Mouse (Mus musculus) erythroblast, adult 5-6 weeks (primary cell): ENCODE data around the gene Mgat4a. TPM values are rescaled to one million over a fixed set of nuclear protein-coding genes. Genes with fewer than 3 reads are reported as not detected.

Experiments
- ATAC-seq: replicated peaks from 2 replicates; pipeline ENCODE4 v1.8.0; 2016; ENCODE audit warnings: moderate number of reproducible peaks, mild to moderate bottlenecking, moderate TSS enrichment, inconsistent platforms; ENCODE audit not compliant: poor library complexity, low FRiP score, severe bottlenecking
- total RNA-seq, 2 experiments: library from RNA; stranded (forward) in 1 of 2; stranded (reverse) in 1 of 2; fragments of 150-400 nt in 1 of 2; fragments of 200-764, 138-1000 nt in 1 of 2; gene quantifications; 2 replicates each; pipeline versions ENCODE4 v1.2.3 to v1.2.4; 2015 to 2017; ENCODE audit warnings: low replicate concordance in 2 of 2

Mgat4a gene
- total RNA-seq, 2 experiments from 2014 or later, result 2.5 to 6.0 TPM

GRCm38 (mm10) chr1:37409647-37410046 lies 131.2 kb downstream of the Mgat4a start:
- ATAC-seq, result no peak

GRCm38 (mm10) chr1:37408678-37409077 lies 132.1 kb downstream of the Mgat4a start:
- ATAC-seq, result no peak

GRCm38 (mm10) chr1:37408059-37408458 lies 132.8 kb downstream of the Mgat4a start:
- no peak for ATAC-seq

GRCm38 (mm10) chr1:37407228-37407627 lies 133.6 kb downstream of the Mgat4a start:
- no peak for ATAC-seq

GRCm38 (mm10) chr1:37405137-37405536 lies 135.7 kb downstream of the Mgat4a start:
- ATAC-seq, result no peak

- no peak for ATAC-seq
Measured at GRCm38 (mm10) chr1:37401687-37402086, 139.1 kb downstream of the Mgat4a start.

GRCm38 (mm10) chr1:37399734-37400133 lies 141.1 kb downstream of the Mgat4a start:
- ATAC-seq, result no peak

- ATAC-seq, result no peak
Measured at GRCm38 (mm10) chr1:37398961-37399360, 141.9 kb downstream of the Mgat4a start.

- no peak for ATAC-seq
Measured at GRCm38 (mm10) chr1:37396481-37396880, 144.3 kb downstream of the Mgat4a start.

GRCm38 (mm10) chr1:37393174-37393573 lies 147.6 kb downstream of the Mgat4a start:
- ATAC-seq, result no peak

Other genes starting within 250 kb of the Mgat4a start
- gene Inpp4a, start 241.2 kb downstream of the Mgat4a start, total RNA-seq (2015; ENCODE audit: low replicate concordance), result 5.0 and 6.9 TPM in 2 replicates
- 4.3 and 5.6 TPM in 2 replicates for gene Inpp4a, start 241.2 kb downstream of the Mgat4a start, total RNA-seq (2017; ENCODE audit: low replicate concordance)
- 19.8 and 25.1 TPM in 2 replicates for gene Coa5, start 110.9 kb downstream of the Mgat4a start, total RNA-seq (2015; ENCODE audit: low replicate concordance)
- gene Coa5, start 110.9 kb downstream of the Mgat4a start, total RNA-seq (2017; ENCODE audit: low replicate concordance), result 12.4 and 14.8 TPM in 2 replicates
- gene Unc50, start 110.9 kb downstream of the Mgat4a start, total RNA-seq (2015; ENCODE audit: low replicate concordance), result 29.9 and 44.0 TPM in 2 replicates
- gene Unc50, start 110.9 kb downstream of the Mgat4a start, total RNA-seq (2017; ENCODE audit: low replicate concordance), result 23.2 and 44.2 TPM in 2 replicates
- gene 2010300C02Rik, start 179.1 kb upstream of the Mgat4a start, total RNA-seq (2015; ENCODE audit: low replicate concordance), result not detected in 2 replicates
- gene 2010300C02Rik, start 179.1 kb upstream of the Mgat4a start, total RNA-seq (2017; ENCODE audit: low replicate concordance), result not detected in 2 replicates